Mouse (Mus musculus) CD4-positive, CD25-positive, alpha-beta regulatory T cell, adult 2 months (primary cell): ENCODE measurements around the gene Wdr83os.
"Not testable (repeated sequence)": the region's sequence is repeated elsewhere in the genome, so short reads cannot be mapped to it uniquely, and the experiment has no call there.

Experiments used
- DNase-seq: peaks from one replicate; pipeline ENCODE4 v3.0.0-alpha.2; 2012; ENCODE audit warnings: low read depth, low spot score

Wdr83os gene

GRCm38 (mm10) chr8:85119052-85119981 is 38.8 kb downstream of the Wdr83os start:
- peak; percentile 57 for DNase-seq

- not testable (repeated sequence) for DNase-seq
These were observed 39.7 kb downstream of the Wdr83os start for GRCm38 (mm10) chr8:85120251-85120650.

GRCm38 (mm10) chr8:85122995-85123394 is 42.5 kb downstream of the Wdr83os start, which contains the start of gene Zfp791:
Gene Zfp791 (minus strand): TSS chr8:85123095.
- no peak for DNase-seq

GRCm38 (mm10) chr8:85123691-85124090 is 43.2 kb downstream of the Wdr83os start:
- no peak for DNase-seq
